Mouse (Mus musculus): Measurements from ENCODE around the gene A4gnt.
"Not testable (repeated sequence)": the region's sequence is repeated elsewhere in the genome, so short reads cannot be mapped to it uniquely, and the experiment has no call there.

A4gnt gene

DNA sequence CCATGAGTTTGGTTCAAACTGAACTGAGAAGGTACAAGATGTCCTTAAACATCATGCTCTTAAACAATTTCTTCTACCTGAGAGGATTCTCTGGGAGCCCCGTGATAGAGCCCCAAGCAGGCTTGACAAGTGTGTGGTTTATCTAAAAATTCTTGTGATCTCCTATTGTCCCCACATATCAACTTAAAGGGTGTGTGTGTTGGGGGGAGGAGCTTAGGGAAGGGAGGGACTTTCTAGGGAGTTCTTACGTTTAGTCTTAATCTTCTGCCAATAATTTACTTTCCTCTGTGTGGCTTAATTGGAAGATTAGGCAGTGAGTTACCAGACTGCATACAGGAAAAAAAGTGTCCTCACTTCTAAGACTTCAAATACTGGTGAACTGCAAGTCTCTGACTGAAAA lies at the start of gene A4gnt:
Gene A4gnt, plus strand, starts transcription at position 301 of the 400 bp plus-strand sequence.
- in situ Hi-C loops (cut with MboI): no loop called here

DNA sequence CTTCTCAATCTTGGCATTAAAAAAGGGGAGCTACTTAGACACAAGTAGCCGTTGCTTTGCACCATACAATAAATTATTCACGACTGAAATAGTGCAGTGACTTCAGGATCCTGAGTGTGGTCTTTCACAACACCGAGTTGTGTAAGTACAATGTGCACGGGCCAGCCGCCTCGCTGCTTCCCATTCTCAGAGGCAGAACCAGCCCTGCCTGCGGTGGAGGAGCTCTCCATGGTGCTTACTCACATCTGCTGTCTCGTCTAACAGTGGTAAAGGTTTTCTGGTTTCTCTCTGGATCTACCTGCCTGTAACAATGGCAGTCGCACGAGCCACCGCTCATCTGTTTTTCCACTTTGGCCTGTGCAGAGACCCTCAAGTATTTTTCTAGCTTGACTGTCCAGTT lies 48.6 kb upstream of the A4gnt start:
- in situ Hi-C loops (cut with MboI): no loop called here

DNA sequence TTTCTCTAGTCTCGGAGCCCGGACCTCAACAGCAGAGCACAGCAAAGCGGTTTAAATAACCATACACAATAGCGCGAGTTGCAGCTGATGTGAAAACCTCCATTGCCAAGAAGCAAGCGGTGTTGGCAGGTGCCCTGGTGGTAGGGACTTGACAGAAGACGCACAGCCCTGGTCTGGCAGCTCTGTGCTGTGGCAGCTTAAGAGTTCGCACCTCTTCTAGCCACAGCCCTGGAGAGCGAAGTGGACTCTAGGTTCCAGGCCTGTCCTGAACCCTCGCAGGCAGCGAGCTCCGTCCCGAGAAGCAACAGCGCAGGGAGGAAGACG lies 44.3 kb upstream of the A4gnt start:
- in situ Hi-C loops (cut with MboI): no loop called here

DNA sequence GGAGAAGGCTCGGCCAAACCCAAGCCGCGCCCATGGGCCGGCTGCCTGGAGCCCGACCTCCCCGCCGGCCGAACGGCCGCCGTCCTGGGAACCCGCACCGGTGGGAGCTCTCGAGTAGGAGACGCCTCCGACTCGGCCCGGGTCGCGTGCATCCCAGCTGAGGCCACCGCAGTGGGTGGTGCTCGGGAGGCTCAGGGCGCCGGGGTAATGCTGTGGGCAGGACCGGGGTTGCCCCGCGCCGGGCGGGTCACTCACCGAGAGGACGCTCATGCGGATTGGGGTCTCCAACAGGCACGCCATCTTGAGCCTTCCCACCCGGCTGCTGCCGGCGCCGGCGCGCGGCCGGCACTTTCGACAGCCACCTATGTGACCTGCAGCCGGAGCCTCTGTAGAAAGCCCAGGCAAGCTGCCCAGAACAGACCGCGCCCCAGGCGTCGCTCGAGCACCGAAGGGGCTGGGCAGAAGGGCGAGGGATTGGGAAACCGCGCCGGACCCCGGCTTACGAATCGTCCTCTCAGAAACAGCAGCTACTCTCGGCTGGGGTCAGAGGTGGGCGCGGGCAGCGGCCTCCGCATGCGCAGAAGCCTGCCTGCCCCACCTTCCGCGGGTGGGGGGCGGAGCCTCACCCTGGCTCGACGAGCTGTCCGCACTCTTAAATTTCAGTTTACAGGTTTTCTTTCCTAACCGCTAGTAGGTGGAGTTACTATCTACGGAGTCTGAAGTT lies 43.8 kb upstream of the A4gnt start, which contains the start of gene Armc8:
Gene Armc8, minus strand, starts transcription at position 553 of the 724 bp plus-strand sequence.
- in situ Hi-C loops (cut with MboI): no loop called here

DNA sequence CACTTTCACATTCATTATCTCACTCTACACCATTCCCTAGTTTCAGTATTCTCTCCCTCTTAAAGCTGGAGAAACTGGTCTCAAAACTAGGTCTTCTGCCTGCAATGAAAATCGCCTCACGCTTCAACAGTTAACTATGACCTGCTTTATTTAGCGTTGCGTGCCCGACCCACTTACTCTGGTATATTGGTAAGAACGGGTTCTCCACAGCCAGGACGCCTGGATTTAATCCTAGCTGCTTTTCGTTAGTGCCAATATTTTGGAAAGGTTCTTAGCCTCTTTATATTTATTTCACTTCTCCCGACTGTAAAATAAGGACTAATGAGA lies 43.3 kb upstream of the A4gnt start:
- in situ Hi-C loops (cut with MboI): no loop called here

DNA sequence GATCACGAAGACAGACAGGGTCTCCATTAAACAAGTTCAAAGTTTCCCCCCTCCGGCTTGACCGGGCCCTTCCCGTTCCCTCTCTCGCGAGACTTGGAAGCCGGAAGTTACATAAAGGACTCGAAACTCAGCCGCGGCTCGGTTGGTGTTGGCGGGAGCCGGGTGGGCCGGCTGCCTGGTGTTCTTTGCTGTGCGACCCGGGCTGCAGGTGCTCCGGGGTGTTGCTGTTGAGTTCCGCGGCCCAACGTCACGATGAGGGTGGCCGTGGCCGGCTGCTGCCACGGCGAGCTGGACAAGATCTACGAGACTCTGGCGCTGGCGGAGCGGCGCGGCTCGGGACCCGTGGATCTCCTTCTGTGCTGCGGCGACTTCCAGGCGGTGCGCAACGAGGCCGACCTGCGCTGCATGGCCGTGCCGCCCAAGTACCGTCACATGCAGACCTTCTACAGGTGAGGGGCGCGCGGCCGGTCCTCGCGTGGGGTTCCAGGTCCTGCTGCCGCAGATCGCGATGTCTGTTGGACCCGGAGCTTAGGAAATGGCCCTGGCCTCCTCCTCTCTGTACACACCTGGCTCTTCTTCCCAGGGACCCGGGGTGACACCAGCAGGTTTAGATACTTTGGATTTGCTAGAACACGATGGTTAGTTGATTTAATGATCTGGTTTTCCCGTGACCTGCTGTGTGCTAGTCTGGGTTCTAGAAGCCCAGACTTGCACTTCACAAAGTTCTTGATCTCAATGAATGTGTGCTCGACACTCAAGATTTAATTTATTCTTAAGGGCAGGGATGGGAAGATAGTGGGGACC lies 36.4 kb upstream of the A4gnt start, which contains the start of gene Dbr1:
Gene Dbr1, plus strand, starts transcription at position 123 of the 804 bp plus-strand sequence.
- in situ Hi-C loops (cut with MboI): no loop called here

DNA sequence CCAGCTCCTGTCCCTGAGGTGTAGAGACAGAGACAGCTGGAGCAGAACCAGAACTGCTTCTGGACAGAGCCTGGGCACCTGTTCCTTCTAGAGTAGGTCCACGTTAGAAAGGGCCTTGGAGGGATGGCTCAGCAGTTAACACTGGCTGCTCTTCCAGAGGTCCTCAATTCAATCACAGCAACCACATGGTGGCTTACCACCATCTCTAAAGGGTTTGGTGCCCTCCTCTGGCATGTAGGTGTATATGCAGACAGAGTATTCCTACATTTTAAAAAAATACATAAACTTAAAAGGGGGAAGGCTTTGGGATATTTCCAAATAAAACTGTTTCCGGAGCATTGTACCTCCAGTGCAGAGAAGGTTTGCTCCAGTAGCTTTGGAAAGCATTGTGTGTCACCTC lies 31.6 kb upstream of the A4gnt start:
- in situ Hi-C loops (cut with MboI): no loop called here

DNA sequence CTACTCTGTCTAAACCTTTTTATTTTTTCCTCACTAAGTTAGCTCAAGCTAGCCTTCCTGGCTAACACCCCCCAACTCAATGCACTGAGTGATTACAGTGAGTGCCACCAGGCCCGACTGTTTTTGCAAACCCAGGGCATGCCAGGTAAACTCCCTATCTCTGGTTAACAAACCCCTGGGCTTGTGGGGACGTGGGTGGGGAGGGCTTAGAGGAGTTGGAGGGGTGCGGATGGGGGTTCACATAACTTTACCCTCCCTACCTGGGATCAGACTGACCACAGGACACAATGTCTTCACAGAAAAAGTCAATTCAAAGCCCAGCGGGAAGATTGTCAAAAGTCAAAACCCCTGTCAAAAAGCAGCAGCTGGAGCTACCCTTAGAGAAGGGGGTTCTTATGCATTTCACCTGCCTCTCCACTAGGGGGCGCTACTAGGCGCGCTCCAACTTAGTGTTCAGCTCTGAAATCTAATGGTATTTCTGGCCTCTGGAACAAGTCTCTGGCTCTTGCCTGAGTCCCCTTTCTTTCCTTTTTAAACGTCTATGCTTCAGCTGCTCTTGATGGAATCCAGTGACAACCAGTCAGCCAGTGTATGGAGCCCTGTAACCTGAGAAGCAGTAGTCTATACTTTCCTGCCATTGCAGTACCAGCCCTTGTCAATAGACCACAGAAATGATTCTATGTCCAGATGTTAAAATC lies 24.6 kb upstream of the A4gnt start:
- in situ Hi-C loops (cut with MboI): no loop called here

DNA sequence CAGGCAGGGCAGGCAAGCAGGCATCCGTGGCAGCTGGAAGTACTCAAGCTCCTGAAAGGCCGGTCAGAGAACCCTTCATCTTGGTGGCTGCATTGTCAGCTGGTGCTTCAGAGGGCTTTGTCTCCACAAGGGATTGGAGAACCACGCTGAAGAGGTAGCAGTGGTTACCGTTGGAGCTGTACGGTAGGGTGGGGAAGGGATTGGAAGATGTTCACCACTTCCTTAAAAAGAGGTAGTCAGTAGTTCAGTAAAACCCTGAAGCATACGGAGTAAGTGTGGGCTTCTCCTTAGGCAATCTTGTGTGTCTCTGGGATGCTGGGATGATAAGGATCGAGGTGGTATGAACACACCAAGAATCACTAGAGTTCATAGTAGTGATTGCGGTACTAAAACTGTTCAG lies 21.2 kb upstream of the A4gnt start:
- in situ Hi-C loops (cut with MboI): no loop called here

DNA sequence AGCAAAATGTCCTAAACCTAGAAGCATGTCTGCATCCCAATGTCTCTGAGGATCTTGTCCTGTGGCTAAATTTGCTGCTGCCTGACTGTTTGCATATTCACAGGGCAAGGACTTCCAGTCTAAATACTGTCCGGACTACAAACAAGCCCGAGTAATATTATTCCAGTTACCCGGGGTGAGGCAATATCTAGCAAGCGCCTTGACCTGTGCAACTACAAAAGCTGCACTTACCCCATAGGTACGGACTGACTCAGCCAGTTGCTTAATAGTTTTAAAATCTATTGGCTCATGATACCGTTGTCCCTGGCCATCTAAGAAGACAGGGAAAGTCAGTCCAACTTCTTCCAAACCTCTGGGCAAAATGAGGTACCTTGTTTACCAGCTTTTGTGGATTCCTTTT lies 13.2 kb upstream of the A4gnt start:
- in situ Hi-C loops (cut with MboI): not testable (repeated sequence)

DNA sequence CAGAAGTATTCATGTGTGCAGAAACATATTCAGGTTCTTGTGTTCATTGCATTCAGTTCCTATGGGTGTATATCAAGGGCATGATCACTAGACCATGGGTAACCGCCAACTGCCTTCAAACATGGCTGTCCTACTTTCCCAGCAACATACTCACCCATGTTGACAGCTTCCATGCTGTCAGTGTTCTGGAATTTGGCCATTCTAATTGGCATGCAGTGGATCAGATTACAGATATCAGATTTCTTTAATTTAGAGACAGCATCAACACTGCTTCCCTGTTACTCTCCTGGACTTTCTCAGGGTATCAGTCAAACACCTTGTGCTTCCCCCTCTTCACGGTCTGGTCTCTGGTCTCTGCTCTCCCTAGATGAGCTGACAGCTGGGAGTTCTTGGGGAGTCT lies 8.7 kb upstream of the A4gnt start:
- in situ Hi-C loops (cut with MboI): no loop called here

DNA sequence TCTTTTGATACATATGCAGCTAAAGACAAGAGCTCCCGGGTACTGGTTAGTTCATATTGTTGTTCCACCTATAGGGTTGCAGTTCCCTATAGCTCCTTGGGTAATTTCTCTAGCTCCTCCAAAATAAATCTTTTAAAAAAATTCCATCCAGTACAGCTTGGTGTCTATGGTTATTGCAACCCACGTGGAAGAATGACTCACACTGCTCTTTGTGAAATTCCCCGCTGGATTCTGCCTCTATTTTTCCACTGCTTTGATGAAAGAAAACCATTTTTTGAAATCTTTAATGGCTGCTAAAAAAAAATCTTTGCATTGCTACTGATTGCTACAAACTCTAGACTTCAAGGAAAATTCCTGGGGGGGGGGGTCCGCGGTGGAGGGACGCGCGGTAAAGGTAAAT lies 7.4 kb downstream of the A4gnt start:
- in situ Hi-C loops (cut with MboI): no loop called here

DNA sequence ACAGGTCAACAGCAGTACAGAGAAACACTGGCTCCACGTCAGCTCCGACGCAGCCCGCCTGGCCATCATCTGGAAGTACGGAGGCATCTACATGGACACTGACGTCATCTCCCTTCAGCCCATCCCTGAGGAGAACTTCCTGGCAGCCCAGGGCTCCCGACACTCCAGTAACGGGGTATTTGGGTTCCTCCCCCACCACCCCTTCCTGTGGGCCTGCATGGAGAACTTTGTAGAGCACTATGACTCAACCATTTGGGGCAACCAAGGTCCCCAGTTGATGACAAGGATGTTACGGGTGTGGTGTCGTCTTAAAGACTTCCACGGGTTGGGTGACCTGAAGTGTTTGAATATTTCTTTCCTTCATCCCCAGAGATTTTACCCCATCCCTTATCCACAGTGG lies 7.9 kb downstream of the A4gnt start:
- in situ Hi-C loops (cut with MboI): no loop called here

DNA sequence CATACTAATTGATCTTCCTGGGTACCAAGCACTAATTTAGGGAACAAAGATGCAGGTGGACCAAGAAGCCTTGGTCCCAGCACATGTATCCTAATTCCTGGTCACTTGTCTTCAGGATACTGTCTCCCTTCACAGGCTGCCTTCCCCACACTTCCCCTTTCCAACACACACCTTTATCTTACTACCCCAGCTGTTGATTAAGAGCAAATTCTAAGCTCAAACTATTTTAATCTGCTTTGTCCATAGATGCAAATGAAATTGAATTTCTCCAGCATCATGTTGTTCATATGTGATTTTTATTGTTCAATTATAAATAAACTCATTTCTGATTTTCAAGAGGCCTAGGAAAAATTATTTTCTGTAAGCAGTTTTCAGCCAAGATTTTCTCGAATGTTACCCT lies 9.7 kb downstream of the A4gnt start:
- in situ Hi-C loops (cut with MboI): no loop called here

DNA sequence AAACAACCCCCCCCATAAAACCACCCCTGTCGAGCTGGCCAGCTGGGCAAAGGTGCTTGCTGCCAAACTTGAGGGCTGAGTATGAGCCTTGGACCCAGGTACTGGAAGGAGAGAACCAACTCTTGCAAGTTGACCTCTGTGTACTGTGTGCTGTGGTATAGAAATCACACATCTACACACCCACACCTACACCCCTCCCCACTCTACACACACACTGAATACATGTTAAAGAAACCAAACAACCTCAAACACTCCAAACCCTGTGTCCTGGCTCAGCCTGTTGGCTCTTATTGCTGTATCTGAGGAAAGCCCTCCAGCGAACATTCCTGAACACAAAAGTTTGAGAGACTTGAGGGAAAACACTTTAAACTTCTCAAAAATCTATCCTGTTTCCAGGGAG lies 10.7 kb downstream of the A4gnt start:
- in situ Hi-C loops (cut with MboI): no loop called here

DNA sequence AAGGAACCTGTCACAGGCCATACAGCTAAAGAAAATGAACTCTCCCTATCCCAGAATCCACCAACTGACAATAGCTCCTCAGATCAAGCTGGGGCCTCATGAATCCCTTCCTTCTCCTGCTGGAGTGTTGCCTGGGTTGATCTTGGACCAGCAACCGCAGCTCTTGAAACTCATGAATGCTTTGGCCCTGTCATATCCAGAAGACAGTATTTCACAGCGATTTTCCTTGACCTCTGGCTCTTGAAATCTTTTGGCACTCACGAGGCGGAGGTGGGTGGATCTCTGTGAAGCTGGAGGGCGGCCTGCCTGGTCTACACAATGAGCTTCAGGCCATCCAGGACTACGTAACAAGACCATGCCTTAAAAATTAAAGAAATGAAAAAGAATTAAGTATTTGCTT lies 11.8 kb downstream of the A4gnt start:
- in situ Hi-C loops (cut with MboI): no loop called here

DNA sequence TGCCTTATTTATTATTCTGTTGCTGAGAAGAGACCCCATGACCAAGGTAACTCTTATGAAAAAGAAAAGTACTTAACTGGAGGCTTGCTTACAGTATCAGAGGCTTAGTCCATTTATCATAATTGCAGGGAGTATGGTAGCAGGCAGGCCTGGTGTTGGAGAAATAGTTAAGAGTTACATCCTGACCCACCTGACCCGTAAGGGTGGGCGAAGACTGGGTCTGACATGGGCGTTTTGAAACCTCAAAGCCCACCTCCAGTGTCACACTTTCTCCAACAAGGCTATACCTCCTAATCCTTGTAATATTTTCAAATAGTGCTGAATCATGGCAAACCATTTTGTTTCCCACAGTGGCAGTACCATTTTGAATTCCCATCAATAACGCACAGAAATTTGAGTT lies 16.3 kb downstream of the A4gnt start:
- in situ Hi-C loops (cut with MboI): no loop called here

DNA sequence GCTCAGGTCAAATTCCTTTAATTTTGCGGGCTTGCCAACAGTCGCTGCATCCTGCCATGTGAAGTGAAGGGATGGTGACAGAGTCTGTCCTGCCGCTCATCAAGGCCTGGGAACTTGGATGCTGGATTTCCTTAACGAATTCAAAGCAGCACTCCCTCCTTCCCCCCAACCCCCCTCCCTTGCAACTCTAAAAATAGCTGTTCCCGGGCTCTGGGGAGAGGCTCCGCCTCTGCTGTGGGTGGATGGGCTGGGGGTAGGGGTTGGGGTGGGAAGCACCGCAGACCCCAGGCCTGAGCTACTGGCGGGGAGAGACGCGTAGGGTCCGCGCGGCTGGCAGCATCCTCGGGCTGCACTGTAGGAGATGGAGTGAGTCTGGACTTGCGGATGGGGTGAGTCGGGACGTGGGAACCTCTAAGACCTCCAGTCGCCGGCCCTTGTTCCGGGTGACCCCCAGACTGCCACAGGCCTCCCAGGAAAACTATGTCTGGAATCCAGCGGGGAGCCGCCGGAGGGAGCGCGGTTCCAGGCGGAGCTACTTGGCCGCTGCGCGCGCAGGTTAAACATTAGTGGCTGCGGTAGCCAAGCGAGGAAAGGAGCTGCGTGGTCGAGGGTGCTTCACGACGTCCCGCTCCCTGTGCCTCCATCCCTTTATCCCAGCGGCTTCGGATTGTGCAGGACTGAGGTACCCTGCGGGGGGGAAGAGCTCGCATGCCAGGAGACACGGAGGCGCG lies 17.1 kb downstream of the A4gnt start, which contains the start of gene Dzip1l:
Gene Dzip1l, plus strand, starts transcription at position 216 of the 731 bp plus-strand sequence.
- in situ Hi-C loops (cut with MboI): no loop called here

DNA sequence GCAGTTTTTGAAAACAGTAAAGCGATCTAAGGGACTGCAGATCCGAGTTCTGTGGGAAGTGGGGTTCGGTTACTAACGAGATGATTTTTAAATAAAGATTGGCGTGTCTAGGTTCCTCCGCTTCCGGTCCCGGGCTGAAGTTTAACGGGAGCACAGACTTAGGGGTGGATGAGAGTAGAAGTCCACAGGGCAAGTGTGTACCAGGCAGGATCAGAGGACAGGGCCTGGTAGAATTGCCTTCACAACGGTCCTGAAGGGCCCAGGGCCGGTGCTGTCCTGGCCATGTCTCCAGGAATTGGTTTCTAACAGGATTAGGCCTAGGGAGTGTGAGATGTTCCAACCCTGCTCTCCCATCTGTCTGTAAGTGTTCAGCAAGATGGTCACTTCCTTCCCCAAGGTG lies 17.8 kb downstream of the A4gnt start:
- in situ Hi-C loops (cut with MboI): no loop called here

DNA sequence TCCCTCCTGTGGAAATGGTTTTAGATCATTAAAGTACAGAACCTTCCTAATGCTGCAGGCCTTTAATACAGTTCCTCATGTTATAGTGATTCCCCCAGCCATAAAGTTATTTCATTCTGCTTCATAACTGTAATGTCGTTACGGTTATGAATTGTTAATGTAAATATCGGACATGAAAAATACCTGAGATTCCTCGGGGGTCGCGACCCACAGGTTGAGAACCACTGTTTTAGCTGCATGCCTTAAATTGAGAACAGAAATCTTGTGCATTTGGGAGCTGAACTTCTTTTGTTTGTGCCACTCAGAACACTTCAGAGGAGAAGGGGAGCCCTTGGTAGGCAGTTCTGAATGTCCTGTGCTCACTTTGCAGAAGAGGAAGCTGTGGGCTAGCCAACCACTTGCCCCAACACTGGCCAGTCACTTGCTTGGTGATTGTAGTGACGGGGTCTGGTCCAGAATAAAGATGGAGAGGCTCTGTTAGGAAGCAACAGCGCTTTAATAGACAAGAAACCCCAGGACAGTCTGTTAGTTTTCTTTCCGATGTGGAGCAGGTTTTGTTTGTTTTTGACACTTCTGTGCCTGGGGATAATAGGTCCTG lies 18.3 kb downstream of the A4gnt start:
- in situ Hi-C loops (cut with MboI): no loop called here

DNA sequence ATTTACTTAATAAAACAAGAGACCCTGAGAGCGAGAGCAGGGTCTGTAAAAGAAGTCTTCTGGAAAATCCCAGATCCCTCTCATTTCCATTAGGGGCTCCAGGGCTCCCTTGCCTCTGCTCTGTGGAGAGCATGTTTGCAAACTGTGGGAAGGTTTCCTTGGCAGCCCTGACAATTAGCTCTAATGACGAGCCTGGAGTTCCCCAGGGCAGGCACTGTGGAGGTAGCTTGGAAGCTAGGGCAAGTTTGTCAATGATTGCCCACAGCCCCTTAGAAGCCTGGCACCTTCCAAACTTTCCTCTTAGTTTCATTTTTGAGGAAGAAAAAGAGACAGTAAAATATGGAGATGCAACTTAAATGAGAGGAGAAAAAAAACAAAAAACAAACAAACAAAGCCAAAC lies 19.5 kb downstream of the A4gnt start:
- in situ Hi-C loops (cut with MboI): no loop called here

DNA sequence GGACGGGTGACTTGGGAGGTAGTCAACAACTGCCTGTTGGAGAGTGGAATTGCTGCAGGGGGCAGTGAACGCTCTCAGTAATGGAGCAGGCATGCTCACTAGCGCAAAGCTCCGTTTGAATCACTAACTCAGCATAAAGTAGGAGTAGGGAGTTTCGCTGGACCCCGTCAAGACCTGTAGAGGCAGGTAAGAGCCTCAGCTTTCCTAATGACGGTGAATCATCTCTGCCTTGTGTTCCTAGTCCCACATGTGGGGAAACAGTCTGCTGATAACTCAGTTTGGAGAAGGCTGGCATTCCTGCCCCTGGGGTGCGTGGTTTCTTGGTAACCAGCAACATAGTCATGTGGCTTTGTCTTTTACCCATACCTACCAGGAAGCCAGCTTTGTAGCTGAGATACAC lies 20.0 kb downstream of the A4gnt start:
- in situ Hi-C loops (cut with MboI): no loop called here

Data from mature B cell (primary cell).